Mouse (Mus musculus) megakaryocyte, adult 5-6 weeks (primary cell): ENCODE measurements around the gene Fhl1. TPM values are rescaled to one million over a fixed set of nuclear protein-coding genes. Genes with fewer than 3 reads are reported as not detected.

Experiments used
- total RNA-seq, 2 experiments: library from RNA; stranded (forward) in 1 of 2; stranded (reverse) in 1 of 2; fragments of 153-499, 151-499 nt in 1 of 2; fragments of 221-1000, 200-1000 nt in 1 of 2; gene quantifications; 2 replicates each; pipeline versions ENCODE4 v1.2.3 to v1.2.4; 2015 to 2017

The Fhl1 gene
- total RNA-seq, 2 experiments from 2014 or later = 1.4 TPM; not detected in 1

Other genes with a start within 250 kb of the Fhl1 start
- gene Gm10477, start 207.0 kb upstream of the Fhl1 start, total RNA-seq (2015) = not detected in 2 replicates
- gene Gm10477, start 207.0 kb upstream of the Fhl1 start, total RNA-seq (2017) = not detected in 2 replicates
- 0.36 TPM in 1 of 2 replicates, not detected in the other for gene Gm648, start 182.2 kb upstream of the Fhl1 start, total RNA-seq (2015)
- gene Gm648, start 182.2 kb upstream of the Fhl1 start, total RNA-seq (2017) = not detected in 2 replicates
- 17.4 and 18.5 TPM in 2 replicates for gene Mmgt1, start 133.7 kb upstream of the Fhl1 start, total RNA-seq (2015)
- gene Mmgt1, start 133.7 kb upstream of the Fhl1 start, total RNA-seq (2017) = 13.3 and 15.5 TPM in 2 replicates
- 12.5 and 20.3 TPM in 2 replicates for gene Slc9a6, start 122.0 kb upstream of the Fhl1 start, total RNA-seq (2015)
- 12.6 and 20.2 TPM in 2 replicates for gene Slc9a6, start 122.0 kb upstream of the Fhl1 start, total RNA-seq (2017)
- gene Map7d3, start 90.5 kb downstream of the Fhl1 start, total RNA-seq (2015) = 9.0 and 9.9 TPM in 2 replicates
- 4.2 and 5.4 TPM in 2 replicates for gene Map7d3, start 90.5 kb downstream of the Fhl1 start, total RNA-seq (2017)
- not detected in 2 replicates for gene Adgrg4, start 138.4 kb downstream of the Fhl1 start, total RNA-seq (2015)
- not detected in 2 replicates for gene Adgrg4, start 138.4 kb downstream of the Fhl1 start, total RNA-seq (2017)